Mouse (Mus musculus): ENCODE results near the gene Cab39.

GRCm38 (mm10) chr1:85895391-85895837 is 102.2 kb downstream of the Cab39 start:
- TF ChIP-seq POLR2A (IDR thresholded peaks at IDR 0.05; ENCODE audit: control insufficient read depth, extremely low read depth, insufficient read depth, low read length, poor library complexity): no peak
- TF ChIP-seq CTCF (IDR thresholded peaks at IDR 0.05; ENCODE audit: borderline replicate concordance, control insufficient read depth, extremely low read depth, insufficient read depth, low read length, poor library complexity): peak; percentile 37; the same call in 1 of the 2 replicates
